Mouse (Mus musculus): ENCODE data around the gene Tmem120b.

The Tmem120b gene

GRCm38 (mm10) chr5:123152901-123153300 lies 84.7 kb downstream of the Tmem120b start:
- intact Hi-C loops (cut with DNase I), result no loop called here

GRCm38 (mm10) chr5:123155425-123155824 lies 87.2 kb downstream of the Tmem120b start:
- intact Hi-C loops (cut with DNase I), result loop anchor here (5.0 kb wide), 1 partner anchor 33 kb away; no protein-coding TSS in a partner anchor

GRCm38 (mm10) chr5:123156763-123157162 lies 88.5 kb downstream of the Tmem120b start:
- intact Hi-C loops (cut with DNase I), result loop anchor here (5.0 kb wide), 1 partner anchor 34 kb away; no protein-coding TSS in a partner anchor

GRCm38 (mm10) chr5:123157972-123158371 lies 89.8 kb downstream of the Tmem120b start:
- intact Hi-C loops (cut with DNase I), result loop anchor here (5.0 kb wide), 1 partner anchor 36 kb away; no protein-coding TSS in a partner anchor

- intact Hi-C loops (cut with DNase I), result loop anchor here (5.0 kb wide), 1 partner anchor 37 kb away; no protein-coding TSS in a partner anchor
These were observed 91.2 kb downstream of the Tmem120b start for GRCm38 (mm10) chr5:123159446-123159845.

GRCm38 (mm10) chr5:123159866-123160265 lies 91.7 kb downstream of the Tmem120b start:
- intact Hi-C loops (cut with DNase I), result loop anchor here (5.0 kb wide), 1 partner anchor 38 kb away; no protein-coding TSS in a partner anchor

- intact Hi-C loops (cut with DNase I), result no loop called here
These were observed 92.1 kb downstream of the Tmem120b start for GRCm38 (mm10) chr5:123160341-123160740.

GRCm38 (mm10) chr5:123162942-123163341 lies 94.7 kb downstream of the Tmem120b start:
- intact Hi-C loops (cut with DNase I), result no loop called here

GRCm38 (mm10) chr5:123166437-123166836 lies 98.2 kb downstream of the Tmem120b start:
- intact Hi-C loops (cut with DNase I), result no loop called here

Measured in adrenal gland (tissue).